Mouse (Mus musculus) forebrain, embryonic 13.5 days (tissue): ENCODE results near the gene Apol9a. TPM values are rescaled to one million over a fixed set of nuclear protein-coding genes. Genes with fewer than 3 reads are reported as not detected.

Experiments
- ATAC-seq: fragments of 200-750 bp; cut with Nextera tagmentation; 2 replicates; pipeline ENCODE4 v1.8.0; 2017
- H3K27ac ChIP-seq: fragments of 300-500 bp; sonication (generic); 2 replicates; pipeline ENCODE4 v1.5.1; 2015; ENCODE audit warnings: inconsistent platforms, mild to moderate bottlenecking, moderate library complexity
- H3K27me3 ChIP-seq: fragments of 300-500 bp; sonication (generic); 2 replicates; pipeline ENCODE4 v1.6.1; 2015; ENCODE audit warnings: mild to moderate bottlenecking, inconsistent platforms
- H3K36me3 ChIP-seq: fragments of 300-500 bp; sonication (generic); 2 replicates; pipeline ENCODE4 v1.6.1; 2015; ENCODE audit warnings: mild to moderate bottlenecking, inconsistent platforms; ENCODE audit not compliant: poor library complexity, severe bottlenecking
- H3K4me1 ChIP-seq: fragments of 300-500 bp; sonication (generic); 2 replicates; pipeline ENCODE4 v1.6.1; 2015; ENCODE audit warnings: inconsistent platforms
- H3K4me2 ChIP-seq: fragments of 300-500 bp; sonication (generic); 2 replicates; pipeline ENCODE4 v1.6.1; 2015; ENCODE audit warnings: inconsistent platforms, mild to moderate bottlenecking, moderate library complexity
- H3K4me3 ChIP-seq: fragments of 300-500 bp; sonication (generic); 2 replicates; pipeline ENCODE4 v1.5.1; 2015; ENCODE audit warnings: mild to moderate bottlenecking, inconsistent platforms
- H3K9ac ChIP-seq: fragments of 300-500 bp; sonication (generic); 2 replicates; pipeline ENCODE4 v1.6.1; 2015; ENCODE audit warnings: mild to moderate bottlenecking, inconsistent platforms
- H3K9me3 ChIP-seq: fragments of 300-500 bp; sonication (generic); replicated peaks from 2 replicates; pipeline ENCODE4 v1.6.1; 2016; ENCODE audit warnings: inconsistent platforms
- WGBS: fragments of 180-500 bp; shearing (Covaris S2); methylation state at CpG from one replicate; pipeline ENCODE4 v1.1.7; 2015; 5-methylcytosine and 5-hydroxymethylcytosine counted together
- polyA plus RNA-seq: library from polyadenylated mRNA; unstranded; fragments of >200 nt; fragmentation: Nextera tagmentation; extraction: Ambion mirVana; gene quantifications from 2 replicates; pipeline ENCODE4 v1.2.1, GENCODE M21; 2015

The Apol9a gene
- polyA plus RNA-seq, 1 experiment from 2014 or later = not detected

GRCm38 (mm10) chr15:77369981-77370380 lies 41.0 kb downstream of the Apol9a start:
- whole genome bisulfite sequencing = 94% methylated on average over 21 of the region's 21 CpGs
- Histone ChIP-seq H3K4me2 (no peak overlapping the region), H3K27ac (no peak overlapping the region), H3K9ac (no peak overlapping the region), H3K4me1 (peaks cover 26% of the 10 kb centered on the region), H3K4me3 (no peak overlapping the region), H3K9me3 (no peaks in the 10 kb centered on the region), H3K36me3 (no peaks in the 10 kb centered on the region), H3K27me3 (no peaks in the 10 kb centered on the region)
- no peak for ATAC-seq

DNA sequence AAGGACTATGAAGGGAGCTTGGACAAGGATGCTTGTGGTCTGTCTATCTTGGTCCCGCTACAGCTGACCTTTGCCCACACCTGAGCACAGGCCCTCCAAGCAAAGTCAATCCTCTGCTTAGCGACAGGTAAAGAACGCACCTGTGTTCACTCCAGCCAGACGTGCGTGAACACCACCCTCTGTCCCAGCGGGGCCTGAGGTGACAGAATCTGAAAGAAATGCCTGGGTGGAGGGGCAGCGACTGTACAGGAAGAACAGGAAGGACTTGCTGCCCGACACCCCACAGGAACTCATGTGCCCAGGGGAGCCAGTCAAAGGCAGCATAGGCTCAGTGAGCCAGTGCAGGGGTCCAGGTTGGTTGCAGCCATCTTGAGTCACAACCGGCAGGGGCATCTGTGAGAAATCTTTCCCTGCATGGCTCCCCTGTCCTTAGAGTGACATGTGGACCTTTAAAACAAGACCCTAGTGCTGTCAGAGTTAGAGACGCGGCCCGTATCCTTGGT lies 42.1 kb downstream of the Apol9a start:
- ATAC-seq = no peak
- H3K4me2 ChIP-seq = no peak overlapping the region; the same call in 1 of the 2 replicates

GRCm38 (mm10) chr15:77368148-77368547 lies 42.8 kb downstream of the Apol9a start:
- no peaks in the 10 kb centered on the region for H3K36me3 ChIP-seq
- no peaks in the 10 kb centered on the region for H3K27me3 ChIP-seq
- H3K4me2 ChIP-seq = peak overlapping the region; percentile 36
- H3K4me3 ChIP-seq = no peak overlapping the region
- peaks cover 39% of the 10 kb centered on the region for H3K4me1 ChIP-seq
- H3K9me3 ChIP-seq = no peaks in the 10 kb centered on the region
- H3K27ac ChIP-seq = peak overlapping the region; percentile 94
- WGBS = under 1% methylated on average over 13 of the region's 13 CpGs
- peak; percentile 79 for ATAC-seq
- H3K9ac ChIP-seq = 0 out of 2 replicates have a peak overlapping the region, but pooled peaks have one; percentile 32

More for the DNA sequence above, 42.1 kb downstream of the Apol9a start:
- Histone ChIP-seq H3K9me3 (no peaks in the 10 kb centered on the region), H3K27ac (no peak overlapping the region), H3K27me3 (no peaks in the 10 kb centered on the region), H3K4me3 (no peak overlapping the region), H3K4me1 (peaks cover 31% of the 10 kb centered on the region), H3K9ac (no peak overlapping the region), H3K36me3 (no peaks in the 10 kb centered on the region)
- 88% methylated on average over 12 of the region's 12 CpGs for WGBS

GRCm38 (mm10) chr15:77367504-77367903 lies 43.4 kb downstream of the Apol9a start:
- H3K4me2 ChIP-seq = no peak overlapping the region; the same call in 1 of the 2 replicates
- no peaks in the 10 kb centered on the region for H3K36me3 ChIP-seq
- H3K4me3 ChIP-seq = no peak overlapping the region
- H3K4me1 ChIP-seq = peaks cover 44% of the 10 kb centered on the region
- H3K27ac ChIP-seq = peak overlapping the region; percentile 94
- no peaks in the 10 kb centered on the region for H3K27me3 ChIP-seq
- H3K9me3 ChIP-seq = no peaks in the 10 kb centered on the region
- peak; percentile 23; the same call in 1 of the 2 replicates for ATAC-seq
- H3K9ac ChIP-seq = no peak overlapping the region
- WGBS = 39% methylated on average over 8 of the region's 8 CpGs

- WGBS = 2% methylated on average over 26 of the region's 26 CpGs
- H3K4me1 ChIP-seq = peaks cover 46% of the 10 kb centered on the region
- ATAC-seq = peak; percentile 69
These were observed 44.0 kb downstream of the Apol9a start for GRCm38 (mm10) chr15:77366706-77367484.

GRCm38 (mm10) chr15:77365700-77366570 lies 45.0 kb downstream of the Apol9a start:
- H3K4me2 ChIP-seq = peak overlapping the region; percentile 66; the same call in 1 of the 2 replicates
- H3K27me3 ChIP-seq = no peaks in the 10 kb centered on the region
- no peak for ATAC-seq
- 65% methylated on average over 9 of the region's 9 CpGs for WGBS
- H3K4me1 ChIP-seq = peaks cover 46% of the 10 kb centered on the region
- no peaks in the 10 kb centered on the region for H3K36me3 ChIP-seq
- H3K27ac ChIP-seq = peak overlapping the region; percentile 94
- H3K9me3 ChIP-seq = no peaks in the 10 kb centered on the region
- no peak overlapping the region for H3K9ac ChIP-seq
- no peak overlapping the region for H3K4me3 ChIP-seq

More at GRCm38 (mm10) chr15:77366706-77367484, 44.0 kb downstream of the Apol9a start:
- H3K4me2 ChIP-seq = peak overlapping the region; percentile 66
- H3K9ac ChIP-seq = peak overlapping the region; percentile 62
- H3K9me3 ChIP-seq = no peaks in the 10 kb centered on the region
- no peaks in the 10 kb centered on the region for H3K36me3 ChIP-seq
- H3K27ac ChIP-seq = peak overlapping the region; percentile 94
- peak overlapping the region; percentile 30 for H3K4me3 ChIP-seq
- no peaks in the 10 kb centered on the region for H3K27me3 ChIP-seq

- Histone ChIP-seq H3K4me2 (no peak overlapping the region), H3K9ac (no peak overlapping the region), H3K36me3 (no peaks in the 10 kb centered on the region), H3K9me3 (no peaks in the 10 kb centered on the region), H3K27ac (peak overlapping the region; percentile 72), H3K4me3 (no peak overlapping the region), H3K4me1 (peaks cover 50% of the 10 kb centered on the region), H3K27me3 (no peaks in the 10 kb centered on the region)
- 73% methylated on average over 3 of the region's 3 CpGs for WGBS
- ATAC-seq = no peak
These were observed 46.9 kb downstream of the Apol9a start for GRCm38 (mm10) chr15:77364026-77364425.

GRCm38 (mm10) chr15:77363578-77363977 lies 47.4 kb downstream of the Apol9a start:
- no peak overlapping the region for H3K9ac ChIP-seq
- no peaks in the 10 kb centered on the region for H3K9me3 ChIP-seq
- H3K4me3 ChIP-seq = no peak overlapping the region
- peak overlapping the region; percentile 72 for H3K27ac ChIP-seq
- WGBS = 24% methylated on average over 6 of the region's 6 CpGs
- no peaks in the 10 kb centered on the region for H3K27me3 ChIP-seq
- no peaks in the 10 kb centered on the region for H3K36me3 ChIP-seq
- no peak for ATAC-seq
- no peak overlapping the region for H3K4me2 ChIP-seq
- peaks cover 49% of the 10 kb centered on the region for H3K4me1 ChIP-seq

GRCm38 (mm10) chr15:77362952-77363351 lies 48.0 kb downstream of the Apol9a start:
- Histone ChIP-seq H3K4me2 (no peak overlapping the region), H3K27ac (no peak overlapping the region), H3K4me3 (no peak overlapping the region), H3K9me3 (no peaks in the 10 kb centered on the region), H3K36me3 (no peaks in the 10 kb centered on the region), H3K9ac (no peak overlapping the region), H3K4me1 (peaks cover 49% of the 10 kb centered on the region), H3K27me3 (no peaks in the 10 kb centered on the region)
- ATAC-seq = no peak
- 29% methylated on average over 5 of the region's 5 CpGs for WGBS

DNA sequence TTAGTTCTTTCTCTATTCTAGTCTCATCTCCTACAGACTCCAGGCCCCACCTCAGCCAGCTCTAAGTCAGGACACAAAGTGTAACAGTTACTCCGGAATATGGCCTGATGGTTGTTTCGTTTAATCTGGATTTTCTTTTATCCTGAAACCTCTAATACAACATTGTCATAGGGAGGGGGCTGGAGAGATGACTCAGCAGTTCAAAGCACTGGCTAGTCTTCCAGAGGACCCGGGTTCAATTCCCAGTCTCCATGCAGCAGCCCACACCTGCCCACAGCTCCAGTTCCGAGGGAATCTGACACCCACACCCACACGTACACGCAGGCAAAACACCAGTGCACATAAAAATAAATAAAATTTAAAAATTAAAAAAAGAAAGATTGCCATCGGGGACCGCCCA lies 51.0 kb downstream of the Apol9a start:
- Histone ChIP-seq H3K4me3 (no peak overlapping the region), H3K9ac (peak overlapping the region; percentile 65; the same call in 1 of the 2 replicates), H3K27ac (no peak overlapping the region), H3K4me1 (peaks cover 52% of the 10 kb centered on the region), H3K9me3 (no peaks in the 10 kb centered on the region), H3K4me2 (no peak overlapping the region), H3K27me3 (no peaks in the 10 kb centered on the region), H3K36me3 (no peaks in the 10 kb centered on the region)
- no peak for ATAC-seq
- 95% methylated on average over 8 of the region's 8 CpGs for WGBS

- Histone ChIP-seq H3K4me1 (peaks cover 56% of the 10 kb centered on the region), H3K4me2 (peak overlapping the region; percentile 58; the same call in 1 of the 2 replicates), H3K9ac (peak overlapping the region; percentile 65), H3K4me3 (no peak overlapping the region), H3K9me3 (no peaks in the 10 kb centered on the region), H3K27ac (no peak overlapping the region), H3K36me3 (no peaks in the 10 kb centered on the region), H3K27me3 (no peaks in the 10 kb centered on the region)
- 71% methylated on average over 9 of the region's 9 CpGs for WGBS
- no peak for ATAC-seq
These were observed 51.4 kb downstream of the Apol9a start for GRCm38 (mm10) chr15:77359486-77359885.

GRCm38 (mm10) chr15:77359084-77359483 lies 51.9 kb downstream of the Apol9a start:
- WGBS = 10% methylated on average over 6 of the region's 6 CpGs
- peak overlapping the region; percentile 37; the same call in 1 of the 2 replicates for H3K27ac ChIP-seq
- no peaks in the 10 kb centered on the region for H3K36me3 ChIP-seq
- peak overlapping the region; percentile 65 for H3K9ac ChIP-seq
- peaks cover 55% of the 10 kb centered on the region for H3K4me1 ChIP-seq
- peak overlapping the region; percentile 30 for H3K4me3 ChIP-seq
- peak overlapping the region; percentile 58 for H3K4me2 ChIP-seq
- ATAC-seq = peak; percentile 39
- no peaks in the 10 kb centered on the region for H3K27me3 ChIP-seq
- no peaks in the 10 kb centered on the region for H3K9me3 ChIP-seq
